Mouse (Mus musculus) forebrain, embryonic 11.5 days (tissue): ENCODE measurements around the gene Pno1. TPM values are rescaled to one million over a fixed set of nuclear protein-coding genes. Genes with fewer than 3 reads are reported as not detected.

Experiments
- ATAC-seq: fragments of 200-750 bp; cut with Nextera tagmentation; replicated peaks from 2 replicates; pipeline ENCODE4 v1.8.0; 2017; ENCODE audit warnings: moderate TSS enrichment; ENCODE audit not compliant: low FRiP score
- DNase-seq: peaks from one replicate; pipeline ENCODE4 v3.0.0-alpha.2; 2017; ENCODE audit warnings: low spot score
- H3K27ac ChIP-seq: fragments of 300-500 bp; sonication (generic); 2 replicates; pipeline ENCODE4 v1.5.1; 2014; ENCODE audit warnings: low read depth, low read length
- H3K27me3 ChIP-seq: fragments of 300-500 bp; sonication (generic); 2 replicates; pipeline ENCODE4 v1.6.1; 2014; ENCODE audit warnings: mild to moderate bottlenecking, low read length, mixed read lengths; ENCODE audit not compliant: control insufficient read depth, insufficient read depth
- H3K36me3 ChIP-seq: fragments of 300-500 bp; sonication (generic); 2 replicates; pipeline ENCODE4 v1.6.1; 2014; ENCODE audit warnings: mild to moderate bottlenecking, low read length, moderate library complexity, mixed read lengths; ENCODE audit not compliant: control insufficient read depth, insufficient read depth
- H3K4me1 ChIP-seq: fragments of 300-500 bp; sonication (generic); replicated peaks from 2 replicates; pipeline ENCODE4 v1.6.1; 2014; ENCODE audit warnings: low read length, mixed read lengths; ENCODE audit not compliant: control insufficient read depth, insufficient read depth
- H3K4me2 ChIP-seq: fragments of 300-500 bp; sonication (generic); 2 replicates; pipeline ENCODE4 v1.6.1; 2014; ENCODE audit warnings: low read depth, mild to moderate bottlenecking, low read length, moderate library complexity, mixed read lengths; ENCODE audit not compliant: severe bottlenecking
- H3K4me3 ChIP-seq: fragments of 300-500 bp; sonication (generic); 2 replicates; pipeline ENCODE4 v1.5.1; 2014; ENCODE audit warnings: low read depth, low read length
- H3K9ac ChIP-seq: fragments of 300-500 bp; sonication (generic); 2 replicates; pipeline ENCODE4 v1.6.1; 2014; ENCODE audit warnings: low read length
- H3K9me3 ChIP-seq: fragments of 300-500 bp; sonication (generic); 2 replicates; pipeline ENCODE4 v1.6.1; 2016; ENCODE audit warnings: low read length, mixed read lengths; ENCODE audit not compliant: control insufficient read depth
- WGBS: fragments of 180-500 bp; shearing (Covaris S2); extraction: QIAGEN DNeasy Blood & Tissue Kit; methylation state at CpG from one replicate; pipeline ENCODE4 v1.1.7; 2014; 5-methylcytosine and 5-hydroxymethylcytosine counted together
- polyA plus RNA-seq: library from polyadenylated mRNA; unstranded; fragments of >200 nt; fragmentation: Nextera tagmentation; extraction: Ambion mirVana; gene quantifications from 2 replicates; pipeline ENCODE4 v1.2.1, GENCODE M21; 2014

Gene Pno1
- polyA plus RNA-seq, 1 experiment from 2014 or later = 95.2 TPM

- no peak overlapping the region for H3K4me2 ChIP-seq
- DNase-seq (no peak), ATAC-seq (peak; percentile 57)
- H3K9me3 ChIP-seq = no peaks in the 10 kb centered on the region
- no peaks in the 10 kb centered on the region for H3K27me3 ChIP-seq
- peaks cover 3% of the 10 kb centered on the region; the same call in 1 of the 2 replicates for H3K36me3 ChIP-seq
- H3K4me3 ChIP-seq = no peak overlapping the region
- no peak overlapping the region for H3K9ac ChIP-seq
- no peaks in the 10 kb centered on the region for H3K4me1 ChIP-seq
- 56% methylated on average over 9 of the region's 9 CpGs for WGBS
- H3K27ac ChIP-seq = no peak overlapping the region
These were observed 19.1 kb downstream of the Pno1 start for GRCm38 (mm10) chr11:17192151-17192844.

- H3K36me3 ChIP-seq = no peaks in the 10 kb centered on the region
- H3K4me2 ChIP-seq = no peak overlapping the region
- 52% methylated on average over 3 of the region's 3 CpGs for WGBS
- no peak for DNase-seq
- H3K4me1 ChIP-seq = no peaks in the 10 kb centered on the region
- no peak for ATAC-seq
- no peak overlapping the region for H3K9ac ChIP-seq
- H3K27ac ChIP-seq = no peak overlapping the region
- no peaks in the 10 kb centered on the region for H3K9me3 ChIP-seq
- no peaks in the 10 kb centered on the region for H3K27me3 ChIP-seq
- no peak overlapping the region for H3K4me3 ChIP-seq
These were observed 22.6 kb downstream of the Pno1 start for GRCm38 (mm10) chr11:17188786-17189185.

- H3K9me3 ChIP-seq = no peaks in the 10 kb centered on the region
- no peak for DNase-seq
- H3K27ac ChIP-seq = no peak overlapping the region
- H3K9ac ChIP-seq = no peak overlapping the region
- no peak overlapping the region for H3K4me2 ChIP-seq
- H3K4me3 ChIP-seq = no peak overlapping the region
- WGBS = 75% methylated on average over 3 of the region's 3 CpGs
- no peaks in the 10 kb centered on the region for H3K4me1 ChIP-seq
- H3K27me3 ChIP-seq = no peaks in the 10 kb centered on the region
- no peaks in the 10 kb centered on the region; the same call in 1 of the 2 replicates for H3K36me3 ChIP-seq
- no peak for ATAC-seq
These were observed 23.7 kb downstream of the Pno1 start for GRCm38 (mm10) chr11:17187649-17188048.

GRCm38 (mm10) chr11:17183165-17183564, 28.2 kb downstream of the Pno1 start:
- Histone ChIP-seq H3K4me1 (no peaks in the 10 kb centered on the region), H3K27ac (no peak overlapping the region), H3K36me3 (no peaks in the 10 kb centered on the region; the same call in 1 of the 2 replicates), H3K9ac (no peak overlapping the region), H3K9me3 (no peaks in the 10 kb centered on the region), H3K27me3 (no peaks in the 10 kb centered on the region), H3K4me2 (no peak overlapping the region), H3K4me3 (no peak overlapping the region)
- no peak for DNase-seq
- no peak for ATAC-seq
- 91% methylated on average over 2 of the region's 2 CpGs for WGBS

GRCm38 (mm10) chr11:17181807-17182206, 29.6 kb downstream of the Pno1 start, which contains the start of gene Wdr92:
Gene Wdr92 (plus strand): TSS chr11:17182107.
- DNase-seq (no peak), ATAC-seq (no peak)
- Histone ChIP-seq H3K27me3 (no peaks in the 10 kb centered on the region), H3K4me3 (no peak within 1 kb of the TSS), H3K36me3 (no peaks in the 10 kb centered on the region; the same call in 1 of the 2 replicates), H3K27ac (no peak within 1 kb of the TSS), H3K4me2 (no peak within 1 kb of the TSS), H3K9ac (no peak within 1 kb of the TSS), H3K9me3 (no peaks in the 10 kb centered on the region), H3K4me1 (no peaks in the 10 kb centered on the region)
- WGBS = 90% methylated on average over 3 of the region's 3 CpGs

- no peaks in the 10 kb centered on the region for H3K9me3 ChIP-seq
- H3K9ac ChIP-seq = no peak overlapping the region
- no peak overlapping the region for H3K4me2 ChIP-seq
- ATAC-seq (no peak), DNase-seq (no peak)
- no peaks in the 10 kb centered on the region; the same call in 1 of the 2 replicates for H3K36me3 ChIP-seq
- H3K4me3 ChIP-seq = no peak overlapping the region
- no peak overlapping the region for H3K27ac ChIP-seq
- 88% methylated on average over 3 of the region's 3 CpGs for WGBS
- H3K4me1 ChIP-seq = no peaks in the 10 kb centered on the region
- no peaks in the 10 kb centered on the region for H3K27me3 ChIP-seq
These were observed 30.6 kb downstream of the Pno1 start for GRCm38 (mm10) chr11:17180753-17181152.

- no peaks in the 10 kb centered on the region for H3K4me1 ChIP-seq
- H3K27me3 ChIP-seq = no peaks in the 10 kb centered on the region
- DNase-seq = no peak
- no peak overlapping the region for H3K4me3 ChIP-seq
- 93% methylated on average over 1 of the region's 1 CpGs for WGBS
- no peak for ATAC-seq
- H3K9ac ChIP-seq = no peak overlapping the region
- no peaks in the 10 kb centered on the region for H3K36me3 ChIP-seq
- no peak overlapping the region for H3K27ac ChIP-seq
- H3K4me2 ChIP-seq = no peak overlapping the region
- no peaks in the 10 kb centered on the region for H3K9me3 ChIP-seq
These were observed 34.7 kb downstream of the Pno1 start for GRCm38 (mm10) chr11:17176638-17177037.

GRCm38 (mm10) chr11:17172300-17172699, 39.1 kb downstream of the Pno1 start:
- no peak overlapping the region for H3K9ac ChIP-seq
- H3K36me3 ChIP-seq = no peaks in the 10 kb centered on the region
- no peaks in the 10 kb centered on the region for H3K27me3 ChIP-seq
- H3K27ac ChIP-seq = no peak overlapping the region
- WGBS = 94% methylated on average over 4 of the region's 4 CpGs
- ATAC-seq (no peak), DNase-seq (no peak)
- H3K4me2 ChIP-seq = no peak overlapping the region
- no peaks in the 10 kb centered on the region for H3K4me1 ChIP-seq
- no peak overlapping the region for H3K4me3 ChIP-seq
- H3K9me3 ChIP-seq = no peaks in the 10 kb centered on the region
